Mouse (Mus musculus): ENCODE results near the gene Syt2. TPM values are rescaled to one million over a fixed set of nuclear protein-coding genes. Genes with fewer than 3 reads are reported as not detected.

Gene Syt2
- polyA plus RNA-seq, 2 experiments: 0.04 TPM; not detected in 1

GRCm38 (mm10) chr1:134759133-134759532, 112.7 kb downstream of the Syt2 start:
- H3K4me3 ChIP-seq (ENCODE audit: insufficient read depth in 1 of 2, low read depth in 2 of 2, low read length in 2 of 2): no peak overlapping the region
- WGBS (ENCODE audit: insufficient replicate concordance): 78% methylated on average over 6 of the region's 6 CpGs
- no peaks in the 10 kb centered on the region for H3K27me3 ChIP-seq (ENCODE audit: control insufficient read depth, insufficient read depth, low read length)
- no peak overlapping the region for H3K4me2 ChIP-seq (ENCODE audit: low read depth)
- peaks cover 0 to 5% of the 10 kb centered on the region in 2 experiments; a peak in 1 of 4 replicates for H3K4me1 ChIP-seq (replicated peaks; ENCODE audit: control insufficient read depth in 2 of 2, insufficient read depth in 2 of 2, low read length in 1 of 2)
- no peaks in the 10 kb centered on the region for H3K36me3 ChIP-seq (replicated peaks; ENCODE audit: control insufficient read depth, insufficient read depth, low read depth)
- ATAC-seq (ENCODE audit: insufficient read depth) (no peak), DNase-seq (ENCODE audit: low read depth in 3 of 3, low spot score in 3 of 3) (no peak)
- no peak for TF ChIP-seq EP300 (IDR thresholded peaks at IDR 0.05; ENCODE audit: low read depth)
- no peak for TF ChIP-seq CTCF (IDR thresholded peaks at IDR 0.05; ENCODE audit: low read depth)
- H3K27ac ChIP-seq: no peak overlapping the region
- no peaks in the 10 kb centered on the region for H3K9me3 ChIP-seq (ENCODE audit: control insufficient read depth, low read length)
- H3K9ac ChIP-seq (replicated peaks): no peak overlapping the region

GRCm38 (mm10) chr1:134760642-134761041, 114.2 kb downstream of the Syt2 start:
- Histone ChIP-seq H3K4me3 (ENCODE audit: insufficient read depth in 1 of 2, low read depth in 2 of 2, low read length in 2 of 2) (no peak overlapping the region), H3K4me2 (ENCODE audit: low read depth) (no peak overlapping the region), H3K27ac (no peak overlapping the region), H3K27me3 (ENCODE audit: control insufficient read depth, insufficient read depth, low read length) (no peaks in the 10 kb centered on the region), H3K4me1 (replicated peaks; ENCODE audit: control insufficient read depth in 2 of 2, insufficient read depth in 2 of 2, low read length in 1 of 2) (peaks cover 0 to 9% of the 10 kb centered on the region in 2 experiments; a peak in 1 of 4 replicates), H3K9me3 (ENCODE audit: control insufficient read depth, low read length) (no peaks in the 10 kb centered on the region), H3K36me3 (replicated peaks; ENCODE audit: control insufficient read depth, insufficient read depth, low read depth) (no peaks in the 10 kb centered on the region), H3K9ac (replicated peaks) (no peak overlapping the region)
- DNase-seq (ENCODE audit: low read depth in 3 of 3, low spot score in 3 of 3) (no peak), ATAC-seq (ENCODE audit: insufficient read depth) (no peak)
- 70% methylated on average over 5 of the region's 5 CpGs for WGBS (ENCODE audit: insufficient replicate concordance)
- TF ChIP-seq CTCF (IDR thresholded peaks at IDR 0.05; ENCODE audit: low read depth): no peak
- TF ChIP-seq EP300 (IDR thresholded peaks at IDR 0.05; ENCODE audit: low read depth): no peak

- Histone ChIP-seq H3K36me3 (replicated peaks; ENCODE audit: control insufficient read depth, insufficient read depth, low read depth) (no peaks in the 10 kb centered on the region), H3K27me3 (ENCODE audit: control insufficient read depth, insufficient read depth, low read length) (no peaks in the 10 kb centered on the region), H3K27ac (no peak overlapping the region), H3K9me3 (ENCODE audit: control insufficient read depth, low read length) (no peaks in the 10 kb centered on the region), H3K4me3 (ENCODE audit: insufficient read depth in 1 of 2, low read depth in 2 of 2, low read length in 2 of 2) (no peak overlapping the region), H3K4me2 (ENCODE audit: low read depth) (no peak overlapping the region), H3K4me1 (replicated peaks; ENCODE audit: control insufficient read depth in 2 of 2, insufficient read depth in 2 of 2, low read length in 1 of 2) (peaks cover 0 to 9% of the 10 kb centered on the region in 2 experiments; a peak in 1 of 4 replicates), H3K9ac (replicated peaks) (no peak overlapping the region)
- DNase-seq (ENCODE audit: low read depth in 3 of 3, low spot score in 3 of 3) (no peak), ATAC-seq (ENCODE audit: insufficient read depth) (no peak)
- 39% methylated on average over 7 of the region's 7 CpGs for WGBS (ENCODE audit: insufficient replicate concordance)
- TF ChIP-seq EP300 (IDR thresholded peaks at IDR 0.05; ENCODE audit: low read depth): no peak
- no peak for TF ChIP-seq CTCF (IDR thresholded peaks at IDR 0.05; ENCODE audit: low read depth)
Observed at GRCm38 (mm10) chr1:134761534-134761933, 115.1 kb downstream of the Syt2 start.

- Histone ChIP-seq H3K4me2 (ENCODE audit: low read depth) (no peak overlapping the region), H3K9ac (replicated peaks) (no peak overlapping the region), H3K4me1 (replicated peaks; ENCODE audit: control insufficient read depth in 2 of 2, insufficient read depth in 2 of 2, low read length in 1 of 2) (peaks cover 0 to 9% of the 10 kb centered on the region in 2 experiments; a peak in 1 of 4 replicates), H3K36me3 (replicated peaks; ENCODE audit: control insufficient read depth, insufficient read depth, low read depth) (no peaks in the 10 kb centered on the region), H3K27ac (no peak overlapping the region), H3K27me3 (ENCODE audit: control insufficient read depth, insufficient read depth, low read length) (no peaks in the 10 kb centered on the region), H3K4me3 (ENCODE audit: insufficient read depth in 1 of 2, low read depth in 2 of 2, low read length in 2 of 2) (no peak overlapping the region), H3K9me3 (ENCODE audit: control insufficient read depth, low read length) (no peaks in the 10 kb centered on the region)
- 75% methylated on average over 4 of the region's 4 CpGs for WGBS (ENCODE audit: insufficient replicate concordance)
- ATAC-seq (ENCODE audit: insufficient read depth) (no peak), DNase-seq (ENCODE audit: low read depth in 3 of 3, low spot score in 3 of 3) (no peak)
- TF ChIP-seq CTCF (IDR thresholded peaks at IDR 0.05; ENCODE audit: low read depth) (no peak), EP300 (IDR thresholded peaks at IDR 0.05; ENCODE audit: low read depth) (no peak)
Observed at GRCm38 (mm10) chr1:134763250-134763649, 116.8 kb downstream of the Syt2 start.

- Histone ChIP-seq H3K4me2 (ENCODE audit: low read depth) (no peak overlapping the region), H3K9ac (replicated peaks) (no peak overlapping the region), H3K4me3 (ENCODE audit: insufficient read depth in 1 of 2, low read depth in 2 of 2, low read length in 2 of 2) (no peak overlapping the region), H3K36me3 (replicated peaks; ENCODE audit: control insufficient read depth, insufficient read depth, low read depth) (no peaks in the 10 kb centered on the region; the same call in 1 of the 2 replicates), H3K27me3 (ENCODE audit: control insufficient read depth, insufficient read depth, low read length) (no peaks in the 10 kb centered on the region), H3K9me3 (ENCODE audit: control insufficient read depth, low read length) (no peaks in the 10 kb centered on the region), H3K27ac (no peak overlapping the region), H3K4me1 (replicated peaks; ENCODE audit: control insufficient read depth in 2 of 2, insufficient read depth in 2 of 2, low read length in 1 of 2) (peaks cover 0 to 9% of the 10 kb centered on the region in 2 experiments; a peak in 1 of 4 replicates)
- ATAC-seq (ENCODE audit: insufficient read depth): no peak
- TF ChIP-seq CTCF (IDR thresholded peaks at IDR 0.05; ENCODE audit: low read depth) (no peak), EP300 (IDR thresholded peaks at IDR 0.05; ENCODE audit: low read depth) (no peak)
- DNase-seq (ENCODE audit: low read depth in 3 of 3, low spot score in 3 of 3): no peak
- 73% methylated on average over 11 of the region's 11 CpGs for WGBS (ENCODE audit: insufficient replicate concordance)
Observed at GRCm38 (mm10) chr1:134763776-134764438, 117.4 kb downstream of the Syt2 start.

Data from liver, embryonic 14.5 days (tissue).